Mouse (Mus musculus): ENCODE data around the gene Fmnl2.

Gene Fmnl2

DNA sequence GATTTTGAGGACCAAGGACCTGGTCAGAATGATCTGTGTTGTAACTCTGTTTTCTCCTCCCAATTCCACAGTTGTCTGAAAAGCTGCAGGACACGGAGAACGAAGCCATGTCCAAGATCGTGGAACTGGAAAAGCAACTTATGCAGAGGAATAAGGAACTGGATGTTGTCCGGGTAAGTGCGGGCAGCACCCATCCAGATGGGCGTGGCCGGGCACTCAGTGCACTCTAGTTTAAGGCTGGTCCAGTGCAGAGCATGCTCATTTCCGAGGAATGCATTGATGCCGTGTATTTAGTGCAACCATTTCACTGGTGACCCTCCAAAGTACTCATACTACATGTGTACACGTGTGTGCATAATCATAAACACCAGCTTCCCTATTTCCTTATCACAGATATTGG is 247.7 kb downstream of the Fmnl2 start:
- in situ Hi-C loops (cut with MseI, MboI), result no loop called here

DNA sequence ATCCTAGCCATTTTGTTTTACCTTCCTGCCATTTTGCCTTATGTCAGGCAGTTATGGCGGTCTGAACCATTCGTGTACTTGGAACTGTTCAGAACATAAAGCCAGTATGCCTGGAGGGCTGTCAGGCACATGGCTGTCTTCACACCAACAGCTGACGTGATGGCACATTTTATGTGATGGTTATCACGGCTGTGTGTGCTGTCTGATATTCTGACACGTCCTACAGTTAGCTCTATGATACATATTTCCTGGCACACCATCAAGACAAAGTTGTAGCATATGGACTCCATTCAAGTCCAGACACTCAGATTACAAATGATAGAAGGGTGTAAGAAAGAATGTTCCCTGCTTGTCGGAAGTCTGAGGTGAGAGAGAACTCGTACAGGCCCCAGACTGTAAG is 248.4 kb downstream of the Fmnl2 start:
- in situ Hi-C loops (cut with MseI, MboI), result no loop called here

DNA sequence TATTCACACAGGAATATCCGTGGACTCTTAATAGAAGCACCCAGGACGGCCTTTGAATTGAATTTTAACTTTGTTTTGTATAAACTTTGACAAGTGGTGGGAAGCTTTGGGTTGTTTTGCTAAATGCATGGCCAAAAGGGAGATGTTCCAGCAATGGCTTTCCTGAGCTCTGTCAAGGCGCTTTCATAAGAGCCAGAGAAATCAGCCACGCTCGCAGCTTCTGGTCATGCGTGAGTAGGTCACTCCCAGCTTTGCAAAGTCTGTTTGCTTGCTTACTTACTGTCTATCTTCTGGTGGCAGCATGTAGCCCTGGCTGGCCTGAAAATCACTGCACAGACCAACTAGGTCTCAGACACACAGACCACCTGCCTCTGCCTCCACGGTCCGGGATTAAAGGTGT is 248.8 kb downstream of the Fmnl2 start:
- in situ Hi-C loops (cut with MseI, MboI), result no loop called here

DNA sequence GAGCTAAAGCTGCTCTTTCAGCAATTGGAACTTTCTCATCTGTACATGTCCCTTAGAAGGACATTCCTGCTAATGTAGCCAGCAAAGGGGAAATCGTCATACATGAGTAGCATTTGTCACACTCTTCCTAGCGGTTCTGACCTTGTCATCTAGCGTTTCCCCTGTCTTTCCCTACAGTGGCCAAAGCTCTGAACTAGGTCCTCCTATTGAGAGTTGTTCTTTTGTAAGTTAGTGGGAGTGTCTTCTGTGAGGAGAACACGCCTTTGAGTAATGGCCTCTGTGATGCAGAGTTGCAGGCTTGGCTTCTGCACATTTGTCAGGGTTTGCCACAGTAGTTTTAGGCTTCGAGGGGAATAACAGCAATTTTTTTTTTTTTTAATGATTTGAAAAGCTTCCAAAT is 250.9 kb downstream of the Fmnl2 start:
- in situ Hi-C loops (cut with MseI, MboI), result no loop called here

DNA sequence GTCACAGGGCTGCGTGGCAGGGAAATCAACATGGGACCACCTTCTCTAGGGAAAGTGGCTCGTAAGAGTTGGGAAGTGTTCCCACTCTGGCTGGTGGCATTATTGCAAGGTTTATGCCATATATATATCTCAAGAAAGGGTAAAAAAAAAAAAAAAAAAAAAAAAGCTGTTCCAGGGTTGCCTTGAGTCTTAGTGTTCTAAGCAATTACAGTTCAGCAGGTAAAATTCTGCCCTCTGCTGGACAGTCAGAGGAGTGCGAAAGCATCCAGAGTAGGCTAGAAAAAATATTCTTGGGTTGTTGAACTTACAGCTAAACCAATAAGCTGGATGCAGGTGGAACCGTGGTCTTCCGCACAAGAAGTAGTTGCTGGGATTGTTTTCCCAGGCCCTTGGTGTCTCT is 264.1 kb downstream of the Fmnl2 start:
- in situ Hi-C loops (cut with MseI, MboI), result no loop called here

DNA sequence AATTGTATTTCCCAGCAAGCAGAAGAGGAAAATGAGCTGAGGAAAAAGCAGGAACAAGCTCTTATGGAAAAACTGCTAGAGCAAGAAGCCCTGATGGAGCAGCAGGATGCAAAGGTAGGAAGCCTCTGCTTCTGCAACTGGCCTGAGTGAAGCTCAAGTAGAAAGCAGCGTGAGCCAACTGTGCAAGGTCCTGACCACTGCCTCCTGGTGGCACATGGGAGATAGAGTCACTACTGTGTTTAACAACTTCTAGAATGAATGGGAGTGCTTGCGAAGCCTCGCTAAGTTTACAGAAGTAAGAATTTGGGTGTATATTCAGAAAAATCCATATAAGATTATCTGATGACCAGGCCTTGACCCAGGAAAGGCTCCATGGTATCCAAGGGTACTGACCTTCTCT is 268.3 kb downstream of the Fmnl2 start:
- in situ Hi-C loops (cut with MseI, MboI), result no loop called here

DNA sequence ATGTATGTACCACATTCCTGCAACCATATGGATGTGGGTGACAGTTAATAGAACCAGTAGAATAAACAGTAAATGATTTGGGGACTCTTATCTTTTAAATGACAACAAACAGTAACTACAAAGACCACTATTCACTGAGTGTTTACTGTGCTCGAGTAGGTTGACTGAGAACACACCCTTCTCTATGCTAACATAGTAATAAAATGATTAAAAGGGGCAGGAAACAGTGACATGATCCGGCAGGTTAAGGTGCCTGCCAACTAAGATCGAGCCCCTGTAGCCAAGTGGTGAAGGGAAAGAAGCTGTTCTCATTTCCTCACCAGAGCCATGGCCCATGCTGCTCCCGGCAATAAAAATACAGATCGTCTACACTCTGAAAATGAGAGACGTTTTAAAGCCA is 271.4 kb downstream of the Fmnl2 start:
- in situ Hi-C loops (cut with MseI, MboI), result no loop called here

DNA sequence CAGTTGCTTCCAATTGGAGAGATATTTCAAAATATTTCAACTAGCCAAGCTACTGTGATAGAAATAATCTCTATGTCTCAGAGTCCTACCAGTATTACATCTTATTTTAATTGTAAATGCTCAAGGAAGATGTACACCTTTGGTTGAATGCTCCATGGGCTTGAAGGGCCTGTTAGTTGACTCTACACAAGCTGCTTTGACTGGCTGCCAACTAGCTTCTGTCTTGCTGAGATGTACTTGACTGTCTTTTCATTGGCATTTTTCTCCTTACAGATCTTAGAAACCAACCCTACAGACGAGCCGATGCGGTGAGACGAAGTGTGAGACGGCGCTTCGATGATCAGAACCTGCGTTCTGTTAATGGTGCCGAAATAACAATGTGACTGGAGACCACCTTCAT is 273.9 kb downstream of the Fmnl2 start:
- in situ Hi-C loops (cut with MseI, MboI), result no loop called here

DNA sequence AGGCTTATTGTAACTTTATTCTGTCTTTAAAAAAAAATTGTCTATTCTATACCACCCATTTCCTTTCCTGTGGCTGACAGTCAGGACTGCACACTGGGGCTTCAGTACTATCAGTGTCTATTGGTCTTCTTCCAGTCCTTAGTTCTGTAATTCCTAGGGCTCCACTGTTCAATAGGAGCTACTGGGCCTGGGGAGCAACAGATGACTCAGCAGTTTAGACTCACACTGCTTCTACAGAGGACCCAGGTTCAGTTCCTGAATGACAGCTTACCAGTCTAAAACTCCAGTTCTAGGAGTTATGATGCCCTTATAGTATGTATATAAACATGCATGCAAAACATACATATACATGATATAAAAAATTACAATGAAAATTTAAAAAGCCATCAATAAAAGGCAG is 289.2 kb downstream of the Fmnl2 start:
- in situ Hi-C loops (cut with MseI, MboI), result no loop called here

DNA sequence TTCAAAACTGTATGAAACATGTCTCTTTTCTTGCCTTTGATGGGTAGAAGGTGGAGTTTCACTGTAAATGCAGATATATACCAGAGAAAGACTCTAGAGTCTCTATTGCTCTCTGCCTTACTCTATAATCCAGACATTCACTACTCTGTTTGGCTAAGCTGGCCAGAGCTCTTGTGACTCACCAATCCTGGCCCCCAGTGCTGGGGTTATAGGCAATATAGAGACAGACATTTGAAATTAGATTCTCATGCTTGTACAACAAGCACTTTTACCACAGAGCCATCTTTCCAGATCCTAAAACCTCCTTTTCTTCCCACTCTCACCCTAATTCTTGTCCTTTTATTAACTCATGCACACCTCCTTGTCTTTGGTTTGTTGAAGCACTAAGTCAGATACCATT is 316.3 kb downstream of the Fmnl2 start:
- in situ Hi-C loops (cut with MseI, MboI), result loop anchor here in 1 of 2 experiments (25.0 kb wide), 1 partner anchor 1087 kb away; no protein-coding TSS in a partner anchor

DNA sequence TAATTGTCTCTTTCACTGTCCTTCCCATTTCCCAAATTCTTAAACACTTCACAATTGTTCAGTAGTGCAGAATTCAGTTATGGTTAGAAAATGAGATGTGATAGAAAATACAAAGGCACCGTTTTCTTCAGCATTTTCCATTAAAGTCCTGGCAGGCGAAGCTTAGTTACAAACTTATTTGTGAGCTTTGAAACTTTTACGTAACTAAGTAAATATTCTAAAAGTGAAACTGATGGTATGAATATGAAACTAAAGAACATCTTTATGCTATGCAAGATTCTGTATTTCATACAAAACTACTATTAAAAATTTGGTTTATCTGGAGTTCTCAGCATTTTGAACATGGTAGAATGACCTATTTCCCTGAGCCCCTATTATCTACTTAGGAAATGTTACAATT is 321.3 kb downstream of the Fmnl2 start:
- in situ Hi-C loops (cut with MseI, MboI), result no loop called here

DNA sequence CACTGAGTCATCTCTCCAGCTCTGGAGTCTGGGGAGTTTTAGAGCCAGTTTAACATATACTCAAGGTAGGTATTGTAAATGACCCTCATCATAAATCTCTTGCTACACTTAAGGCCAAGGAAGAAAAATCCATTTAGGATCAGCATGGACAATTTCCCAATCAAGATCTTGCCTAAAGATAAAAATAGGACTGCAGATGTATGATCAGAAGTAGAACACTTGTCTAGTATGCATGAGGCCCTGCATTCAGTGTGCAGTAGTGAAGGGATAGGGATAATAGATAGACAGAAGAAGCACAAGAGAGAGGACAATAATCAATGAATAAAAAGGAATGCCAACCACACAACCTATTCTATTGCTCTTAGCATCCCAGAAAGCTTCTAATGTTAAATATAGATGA is 322.2 kb downstream of the Fmnl2 start:
- in situ Hi-C loops (cut with MseI, MboI), result no loop called here

Measured in mouse trophoblast stem cell (cell line).